Mouse (Mus musculus) heart, postnatal 25 days (tissue): Measurements from ENCODE around the gene C2cd2. TPM values are rescaled to one million over a fixed set of nuclear protein-coding genes. Genes with fewer than 3 reads are reported as not detected.

ENCODE experiments used
- DNase-seq: peaks from one replicate; pipeline ENCODE4 v3.0.0; 2022; ENCODE audit warnings: low spot score
- intact Hi-C: fragments of 180-260 bp; cut with DNase I; formaldehyde crosslinking; loops from one replicate; pipeline ENCODE4 v1.15.1; 2025
- microRNA-seq: library from miRNA; unstranded; fragments of <30 nt; microRNA quantifications from one replicate; pipeline ENCODE4 v1.2.0, GENCODE M21; 2022
- total RNA-seq, 2 experiments: library from RNA; stranded (reverse); gene quantifications; 2 replicates each; pipeline ENCODE4 v1.2.3; 2021

Gene C2cd2
- total RNA-seq, 2 experiments from 2014 or later = 20.2 to 25.2 TPM

DNA sequence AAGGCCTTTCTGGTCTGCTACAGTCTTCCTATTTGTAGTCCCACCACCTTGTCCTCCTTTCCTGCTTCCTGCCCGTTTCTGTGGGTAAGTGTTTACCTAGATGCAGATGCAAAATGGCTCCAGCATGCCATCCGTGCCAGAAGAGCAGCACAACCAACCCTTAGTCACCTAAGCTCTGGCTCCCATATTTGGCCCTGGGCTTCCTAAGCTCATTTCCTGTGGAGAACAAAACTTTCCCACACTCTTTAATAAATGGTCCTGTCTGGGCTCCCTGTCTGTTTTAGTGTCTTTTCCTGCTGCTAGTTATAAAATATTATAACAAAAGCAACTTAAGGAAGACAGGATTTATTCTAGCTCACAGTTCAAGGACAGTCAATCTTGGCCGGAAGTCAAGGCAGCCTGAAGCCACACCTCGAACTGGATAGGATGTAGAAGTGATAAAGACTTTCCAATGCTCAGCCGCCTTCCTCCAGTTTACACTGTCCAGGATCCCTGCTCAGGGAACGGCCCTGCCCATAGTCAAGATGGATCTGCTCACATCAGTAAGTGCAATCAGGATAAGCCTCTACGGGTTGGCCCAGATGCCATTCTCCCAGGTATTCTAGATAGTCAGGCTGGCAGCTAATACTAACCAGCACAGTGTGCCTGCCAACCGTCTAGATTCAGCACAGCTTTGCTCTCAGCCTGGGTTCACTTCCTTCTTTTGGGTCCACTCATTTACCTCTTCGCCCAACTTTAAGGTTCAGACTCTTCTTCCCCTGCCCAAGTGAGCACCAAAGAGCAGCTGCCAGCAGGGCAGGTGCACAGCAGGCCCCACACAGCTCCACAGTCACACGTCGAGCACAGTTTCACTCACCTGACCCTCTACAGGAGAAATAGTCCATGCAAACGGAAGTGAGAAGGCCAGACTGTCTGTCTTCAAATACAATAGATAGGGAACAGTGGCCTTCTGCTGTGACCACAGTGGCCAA lies 117.1 kb downstream of the C2cd2 start:
- DNase-seq = no peak

GRCm38 (mm10) chr16:97832154-97832553 lies 130.2 kb downstream of the C2cd2 start:
- DNase-seq = no peak
- intact Hi-C loops = no loop called here

More for the DNA sequence above, 117.1 kb downstream of the C2cd2 start:
- intact Hi-C loops = no loop called here

GRCm38 (mm10) chr16:97828207-97828606 lies 134.2 kb downstream of the C2cd2 start:
- intact Hi-C loops = no loop called here
- DNase-seq = no peak

DNA sequence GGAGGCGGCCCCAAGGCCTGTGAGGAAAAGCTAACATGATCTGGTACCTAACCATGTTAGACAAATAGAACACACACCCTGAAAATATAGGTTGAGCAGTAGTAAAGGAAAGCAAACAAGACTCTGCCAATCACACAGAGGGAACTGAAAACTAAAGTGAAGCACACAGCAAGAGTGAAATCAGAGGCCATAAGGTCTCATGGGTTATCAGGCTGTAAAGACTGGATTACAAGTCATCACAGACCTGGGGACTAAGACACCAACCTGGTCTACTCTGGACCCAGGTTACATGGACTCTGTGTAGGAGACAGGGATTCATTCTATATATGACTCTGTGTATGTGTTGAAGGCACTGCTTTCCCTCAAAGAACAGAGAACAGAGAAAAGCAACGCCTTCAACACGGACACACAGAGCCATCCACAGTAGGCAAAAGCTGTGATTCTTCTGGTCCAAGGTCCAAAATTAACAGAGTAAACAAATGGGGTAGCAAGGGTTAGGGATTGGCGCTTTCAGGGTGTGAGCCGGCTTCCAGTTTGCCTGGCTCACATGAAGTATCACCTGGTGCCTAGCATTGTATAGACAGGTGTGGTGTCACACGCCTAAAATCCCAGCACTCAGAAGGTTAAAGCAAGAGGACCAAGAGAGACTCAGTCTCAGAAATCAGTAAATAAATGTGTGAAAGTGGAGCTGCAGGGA lies 138.9 kb downstream of the C2cd2 start:
- intact Hi-C loops = no loop called here
- DNase-seq = no peak

GRCm38 (mm10) chr16:97819532-97819931 lies 142.9 kb downstream of the C2cd2 start:
- DNase-seq = no peak
- intact Hi-C loops = no loop called here

- intact Hi-C loops = no loop called here
- DNase-seq = no peak
Measured at GRCm38 (mm10) chr16:97817414-97817813, 145.0 kb downstream of the C2cd2 start.

DNA sequence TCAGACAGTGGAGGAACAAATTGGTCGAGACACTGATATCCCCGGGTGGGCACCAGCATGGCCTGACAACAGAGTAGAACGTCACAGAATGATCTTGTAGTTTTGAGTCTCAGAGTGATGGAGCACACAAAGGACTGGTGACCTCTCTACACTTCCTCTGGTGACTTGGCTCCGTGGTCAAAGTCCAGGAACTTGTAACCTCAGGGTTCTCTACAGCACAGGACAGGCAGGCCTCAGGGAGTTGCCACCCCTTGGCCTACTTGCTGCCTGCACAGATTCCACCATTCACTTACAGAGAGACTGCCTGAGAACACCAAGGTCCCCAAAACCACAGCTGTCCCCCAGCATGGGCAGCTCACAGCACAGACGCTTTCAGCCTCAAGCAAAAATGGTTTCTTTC lies 147.1 kb downstream of the C2cd2 start:
- DNase-seq = no peak
- intact Hi-C loops = no loop called here

- DNase-seq = no peak
- intact Hi-C loops = no loop called here
Measured at GRCm38 (mm10) chr16:97814060-97814459, 148.3 kb downstream of the C2cd2 start.

DNA sequence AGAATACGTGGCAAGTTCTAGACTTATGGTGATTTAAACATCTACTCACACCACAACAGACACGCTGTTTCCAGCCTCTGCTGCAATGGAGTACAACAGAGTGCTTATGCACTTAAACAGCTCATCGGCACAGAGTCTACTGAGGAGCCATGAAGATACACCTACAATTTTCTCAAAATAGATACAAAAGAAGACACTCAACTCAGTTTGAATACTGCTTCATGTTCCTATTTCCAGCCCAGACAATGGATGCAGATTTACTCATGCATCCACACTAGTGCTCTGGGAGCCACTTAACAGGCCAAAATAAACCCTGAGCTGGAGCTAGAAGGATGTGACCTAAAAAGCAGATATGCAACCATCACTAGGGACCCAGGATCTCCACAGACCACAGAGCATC lies 153.5 kb downstream of the C2cd2 start:
- intact Hi-C loops = loop anchor here (5.0 kb wide), 1 partner anchor 183 kb away; no protein-coding TSS in a partner anchor
- no peak for DNase-seq

GRCm38 (mm10) chr16:97805646-97806045 lies 156.8 kb downstream of the C2cd2 start:
- intact Hi-C loops = loop anchor here (5.0 kb wide), 1 partner anchor 187 kb away; no protein-coding TSS in a partner anchor
- no peak for DNase-seq

Small RNA genes within 50 kb of the gene (microRNA-seq; reads per million reads assigned to microRNA genes)
- 0.83 reads per million for gene Mir6964

Other genes starting within 250 kb of the C2cd2 start
- under 1 TPM in 1 of 2 experiments, not detected in 1; 0.16 TPM for gene Ripk4, start 198.8 kb downstream of the C2cd2 start, total RNA-seq
- gene Prdm15, start 110.7 kb downstream of the C2cd2 start, total RNA-seq = 1 to 10 TPM; 5.1 TPM
- gene Zbtb21, start within 50 bp of the C2cd2 start, total RNA-seq = 10 to 100 TPM in 1 of 2 experiments, 1 to 10 TPM in 1; 7.0 to 10.9 TPM
- 1 to 10 TPM; 3.7 to 4.5 TPM for gene B230307C23Rik, start 34.7 kb upstream of the C2cd2 start, total RNA-seq
- gene A630089N07Rik, start 119.9 kb upstream of the C2cd2 start, total RNA-seq = 1 to 10 TPM; 2.7 to 3.0 TPM